Mouse (Mus musculus): ENCODE measurements around the gene Hist2h2aa1.

- TF ChIP-seq CTCF (IDR thresholded peaks at IDR 0.05; ENCODE audit: borderline replicate concordance, extremely low read depth, insufficient read depth, insufficient read length) (no peak), POLR2A (IDR thresholded peaks at IDR 0.05; ENCODE audit: borderline replicate concordance, extremely low read depth, insufficient read depth, insufficient read length, poor library complexity, severe bottlenecking) (no peak)
Measured at GRCm38 (mm10) chr3:96230404-96230803, 14.9 kb upstream of the Hist2h2aa1 start.
